Mouse (Mus musculus): ENCODE data around the gene 9330182L06Rik. TPM values are rescaled to one million over a fixed set of nuclear protein-coding genes. Genes with fewer than 3 reads are reported as not detected.

The 9330182L06Rik gene
- total RNA-seq, 2 experiments from 2014 or later: 1.5 TPM; not detected in 1

- no peak for ATAC-seq (replicated peaks; ENCODE audit: poor library complexity, severe bottlenecking)
Measured at GRCm38 (mm10) chr5:9497235-9497634, 231.3 kb downstream of the 9330182L06Rik start.

GRCm38 (mm10) chr5:9511027-9511426 is 245.1 kb downstream of the 9330182L06Rik start:
- no peak for ATAC-seq (replicated peaks; ENCODE audit: poor library complexity, severe bottlenecking)

- no peak for ATAC-seq (replicated peaks; ENCODE audit: poor library complexity, severe bottlenecking)
Measured at GRCm38 (mm10) chr5:9525507-9525906, 259.6 kb downstream of the 9330182L06Rik start.

Other genes with a start within 250 kb of the 9330182L06Rik start
- 11.2 and 17.3 TPM in 2 replicates for gene Tmem243, start 165.4 kb upstream of the 9330182L06Rik start, total RNA-seq (2014; fragmentation: Nextera tagmentation)
- gene Tmem243, start 165.4 kb upstream of the 9330182L06Rik start, total RNA-seq (2017): 19.2 and 26.2 TPM in 2 replicates
- 38.4 and 61.3 TPM in 2 replicates for gene Dmtf1, start 104.3 kb upstream of the 9330182L06Rik start, total RNA-seq (2014; fragmentation: Nextera tagmentation)
- 45.6 and 46.4 TPM in 2 replicates for gene Dmtf1, start 104.3 kb upstream of the 9330182L06Rik start, total RNA-seq (2017)